Mouse (Mus musculus) liver, embryonic 14.5 days (tissue): Measurements from ENCODE around the gene Tbck.

Source experiments
- CTCF ChIP-seq: IDR thresholded peaks from 2 replicates; pipeline ENCODE4 v1.5.1; 2016; ENCODE audit warnings: antibody characterized with exemption, low read depth, control low read depth
- EP300 ChIP-seq: IDR thresholded peaks from 2 replicates; pipeline ENCODE4 v1.6.1; 2016; ENCODE audit warnings: antibody characterized with exemption, low read depth

DNA sequence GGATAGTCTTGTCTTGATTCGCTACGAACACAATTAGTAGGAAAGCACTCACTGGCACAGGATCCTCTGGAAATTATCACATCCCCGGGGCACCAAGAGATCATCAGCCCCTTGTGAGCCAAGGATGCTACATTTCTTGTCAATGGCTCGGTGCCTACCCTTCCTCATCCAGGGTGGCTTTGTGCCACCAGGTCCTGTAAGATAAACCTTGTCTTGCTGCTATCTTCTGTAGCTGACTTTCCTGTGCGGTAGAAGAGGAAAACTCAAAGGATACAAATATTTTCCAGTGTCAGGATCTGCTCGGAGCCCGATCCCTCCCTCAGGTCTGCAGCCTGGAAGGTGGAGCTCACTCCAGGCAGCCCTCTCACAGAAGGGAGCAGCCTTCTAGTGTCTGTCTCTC, 175.6 kb downstream of the Tbck start:
- TF ChIP-seq CTCF (no peak), EP300 (no peak)
